Mouse (Mus musculus): Measurements from ENCODE around the gene Ankub1. TPM values are rescaled to one million over a fixed set of nuclear protein-coding genes. Genes with fewer than 3 reads are reported as not detected.
A peak's percentile ranks its signal among the peaks of the same experiment; 100 is the strongest.

The Ankub1 gene
- polyA plus RNA-seq, 1 experiment from 2014 or later: 0.16 TPM

GRCm38 (mm10) chr3:57651865-57652259 lies 40.7 kb downstream of the Ankub1 start:
- ATAC-seq (ENCODE audit: low FRiP score) (0 out of 2 replicates have a peak, but pooled peaks have one; percentile 18), DNase-seq (ENCODE audit: low spot score) (no peak)
- Histone ChIP-seq H3K4me1 (replicated peaks; ENCODE audit: control insufficient read depth, insufficient read depth, low read length) (peaks cover 7% of the 10 kb centered on the region; the same call in 1 of the 2 replicates), H3K4me2 (replicated peaks) (peak overlapping the region; percentile 76), H3K27me3 (ENCODE audit: control insufficient read depth, insufficient read depth, low read length) (no peaks in the 10 kb centered on the region), H3K27ac (peak overlapping the region; percentile 79; the same call in 1 of the 2 replicates), H3K9ac (peak overlapping the region; percentile 80), H3K4me3 (replicated peaks; ENCODE audit: low read length) (peak overlapping the region; percentile 60), H3K36me3 (replicated peaks; ENCODE audit: control insufficient read depth, insufficient read depth) (peaks cover 9% of the 10 kb centered on the region), H3K9me3 (ENCODE audit: control insufficient read depth, low read length) (no peaks in the 10 kb centered on the region)
- WGBS: 72% methylated on average over 3 of the region's 3 CpGs

GRCm38 (mm10) chr3:57651231-57651864 lies 41.3 kb downstream of the Ankub1 start, which contains the start of gene Commd2:
TSS of gene Commd2 (minus strand) at chr3:57651715.
- Histone ChIP-seq H3K4me2 (replicated peaks) (peak within 1 kb of the TSS; percentile 76), H3K9ac (peak within 1 kb of the TSS; percentile 80), H3K4me1 (replicated peaks; ENCODE audit: control insufficient read depth, insufficient read depth, low read length) (peaks cover 7% of the 10 kb centered on the region; the same call in 1 of the 2 replicates), H3K9me3 (ENCODE audit: control insufficient read depth, low read length) (no peaks in the 10 kb centered on the region), H3K4me3 (replicated peaks; ENCODE audit: low read length) (peak within 1 kb of the TSS; percentile 60), H3K36me3 (replicated peaks; ENCODE audit: control insufficient read depth, insufficient read depth) (peaks cover 14% of the 10 kb centered on the region), H3K27ac (peak within 1 kb of the TSS; percentile 79), H3K27me3 (ENCODE audit: control insufficient read depth, insufficient read depth, low read length) (no peaks in the 10 kb centered on the region)
- under 1% methylated on average over 42 of the region's 42 CpGs for WGBS
- peak; percentile 91 for DNase-seq (ENCODE audit: low spot score)
- ATAC-seq (ENCODE audit: low FRiP score): peak; percentile 98

DNA sequence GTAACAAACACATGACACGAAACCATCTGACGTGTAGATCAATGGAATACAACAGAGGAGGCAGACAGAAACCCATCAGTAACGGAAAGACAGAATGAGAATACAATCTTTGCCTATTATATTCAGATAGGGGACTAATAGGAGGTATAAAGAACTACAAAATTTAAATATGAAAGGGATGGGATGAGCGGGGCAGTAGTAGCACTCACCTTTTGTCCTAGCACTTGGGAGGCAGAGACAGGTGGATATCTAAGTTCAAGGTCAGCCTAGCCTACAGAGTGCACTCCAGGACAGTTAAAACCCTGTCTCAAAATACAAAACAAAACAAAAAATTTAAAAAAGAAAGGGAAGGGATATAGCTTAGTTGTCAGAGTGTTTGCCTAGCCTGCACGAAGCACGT lies 49.4 kb downstream of the Ankub1 start:
- no peak for DNase-seq (ENCODE audit: low spot score)
- Histone ChIP-seq H3K4me1 (replicated peaks; ENCODE audit: control insufficient read depth, insufficient read depth, low read length) (no peaks in the 10 kb centered on the region), H3K27ac (no peak overlapping the region), H3K9ac (no peak overlapping the region), H3K36me3 (replicated peaks; ENCODE audit: control insufficient read depth, insufficient read depth) (peaks cover 30% of the 10 kb centered on the region), H3K9me3 (ENCODE audit: control insufficient read depth, low read length) (no peaks in the 10 kb centered on the region), H3K4me2 (replicated peaks) (no peak overlapping the region), H3K27me3 (ENCODE audit: control insufficient read depth, insufficient read depth, low read length) (no peaks in the 10 kb centered on the region), H3K4me3 (replicated peaks; ENCODE audit: low read length) (no peak overlapping the region)
- 88% methylated on average over 6 of the region's 6 CpGs for WGBS
- no peak for ATAC-seq (ENCODE audit: low FRiP score)

- WGBS: 82% methylated on average over 6 of the region's 6 CpGs
These were observed 55.0 kb downstream of the Ankub1 start for GRCm38 (mm10) chr3:57637596-57637995.

DNA sequence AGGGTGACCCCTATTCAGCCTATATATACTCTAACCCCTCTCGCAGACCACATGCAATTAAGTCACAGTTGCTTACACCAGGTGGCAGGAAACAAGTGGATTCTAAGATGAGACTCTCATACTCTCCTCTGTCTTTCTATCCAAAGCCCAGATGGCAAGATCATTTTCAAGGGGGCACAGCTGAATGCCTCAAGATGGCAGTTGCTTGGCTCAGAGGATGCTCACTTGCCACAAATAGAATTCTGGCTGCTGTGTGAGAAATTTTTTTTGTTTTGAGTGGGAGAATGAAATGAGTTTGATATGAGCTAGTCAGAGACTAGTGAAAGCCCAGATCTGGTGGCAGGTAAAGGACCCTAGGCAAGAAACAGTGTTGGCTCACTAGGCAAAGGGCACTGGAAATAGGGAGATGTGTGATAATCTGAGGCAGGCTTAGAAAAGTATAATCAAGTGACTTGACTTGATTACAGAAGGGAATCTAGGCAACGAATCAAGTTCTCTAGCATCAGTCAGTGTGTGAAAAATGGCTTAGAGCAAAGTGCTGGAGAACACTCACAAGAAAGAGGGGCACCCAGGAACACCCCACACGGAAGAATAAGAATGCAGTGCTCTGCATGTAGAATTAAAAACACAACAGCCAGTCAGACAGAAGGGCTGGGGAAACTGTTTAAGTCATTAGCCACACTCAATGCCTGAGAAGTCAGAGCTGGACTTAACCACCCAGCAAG lies 57.7 kb downstream of the Ankub1 start:
- H3K4me2 ChIP-seq (replicated peaks): no peak overlapping the region
- no peaks in the 10 kb centered on the region for H3K27me3 ChIP-seq (ENCODE audit: control insufficient read depth, insufficient read depth, low read length)
- no peak overlapping the region for H3K9ac ChIP-seq
- 80% methylated on average over 3 of the region's 3 CpGs for WGBS
- no peaks in the 10 kb centered on the region for H3K36me3 ChIP-seq (replicated peaks; ENCODE audit: control insufficient read depth, insufficient read depth)
- DNase-seq (ENCODE audit: low spot score) (no peak), ATAC-seq (ENCODE audit: low FRiP score) (no peak)
- no peaks in the 10 kb centered on the region for H3K9me3 ChIP-seq (ENCODE audit: control insufficient read depth, low read length)
- no peak overlapping the region for H3K27ac ChIP-seq
- no peak overlapping the region for H3K4me3 ChIP-seq (replicated peaks; ENCODE audit: low read length)
- no peaks in the 10 kb centered on the region for H3K4me1 ChIP-seq (replicated peaks; ENCODE audit: control insufficient read depth, insufficient read depth, low read length)

More at GRCm38 (mm10) chr3:57637596-57637995, 55.0 kb downstream of the Ankub1 start:
- no peaks in the 10 kb centered on the region for H3K9me3 ChIP-seq (ENCODE audit: control insufficient read depth, low read length)
- no peaks in the 10 kb centered on the region for H3K36me3 ChIP-seq (replicated peaks; ENCODE audit: control insufficient read depth, insufficient read depth)
- no peak overlapping the region for H3K9ac ChIP-seq
- no peaks in the 10 kb centered on the region for H3K27me3 ChIP-seq (ENCODE audit: control insufficient read depth, insufficient read depth, low read length)
- no peaks in the 10 kb centered on the region for H3K4me1 ChIP-seq (replicated peaks; ENCODE audit: control insufficient read depth, insufficient read depth, low read length)
- no peak overlapping the region for H3K27ac ChIP-seq
- H3K4me3 ChIP-seq (replicated peaks; ENCODE audit: low read length): no peak overlapping the region
- no peak overlapping the region for H3K4me2 ChIP-seq (replicated peaks)
- no peak for ATAC-seq (ENCODE audit: low FRiP score)
- no peak for DNase-seq (ENCODE audit: low spot score)

- no peak overlapping the region for H3K27ac ChIP-seq
- no peak overlapping the region for H3K4me2 ChIP-seq (replicated peaks)
- H3K9me3 ChIP-seq (ENCODE audit: control insufficient read depth, low read length): no peaks in the 10 kb centered on the region
- no peak overlapping the region for H3K9ac ChIP-seq
- H3K27me3 ChIP-seq (ENCODE audit: control insufficient read depth, insufficient read depth, low read length): no peaks in the 10 kb centered on the region
- H3K36me3 ChIP-seq (replicated peaks; ENCODE audit: control insufficient read depth, insufficient read depth): no peaks in the 10 kb centered on the region
- no peak overlapping the region for H3K4me3 ChIP-seq (replicated peaks; ENCODE audit: low read length)
- WGBS: 90% methylated on average over 11 of the region's 11 CpGs
- H3K4me1 ChIP-seq (replicated peaks; ENCODE audit: control insufficient read depth, insufficient read depth, low read length): no peaks in the 10 kb centered on the region
- DNase-seq (ENCODE audit: low spot score) (no peak), ATAC-seq (ENCODE audit: low FRiP score) (no peak)
These were observed 65.6 kb downstream of the Ankub1 start for GRCm38 (mm10) chr3:57626954-57627513.

- peak overlapping the region; percentile 68 for H3K4me2 ChIP-seq (replicated peaks)
- peak overlapping the region; percentile 52 for H3K9ac ChIP-seq
- WGBS: 11% methylated on average over 21 of the region's 21 CpGs
- H3K27me3 ChIP-seq (ENCODE audit: control insufficient read depth, insufficient read depth, low read length): no peaks in the 10 kb centered on the region
- ATAC-seq (ENCODE audit: low FRiP score) (peak; percentile 73), DNase-seq (ENCODE audit: low spot score) (peak; percentile 95)
- no peaks in the 10 kb centered on the region for H3K9me3 ChIP-seq (ENCODE audit: control insufficient read depth, low read length)
- no peaks in the 10 kb centered on the region for H3K36me3 ChIP-seq (replicated peaks; ENCODE audit: control insufficient read depth, insufficient read depth)
- H3K27ac ChIP-seq: no peak overlapping the region; the same call in 1 of the 2 replicates
- H3K4me1 ChIP-seq (replicated peaks; ENCODE audit: control insufficient read depth, insufficient read depth, low read length): no peaks in the 10 kb centered on the region
- peak overlapping the region; percentile 24 for H3K4me3 ChIP-seq (replicated peaks; ENCODE audit: low read length)
These were observed 67.2 kb downstream of the Ankub1 start for GRCm38 (mm10) chr3:57625275-57625997.

- Histone ChIP-seq H3K4me2 (replicated peaks) (no peak overlapping the region), H3K9me3 (ENCODE audit: control insufficient read depth, low read length) (no peaks in the 10 kb centered on the region), H3K36me3 (replicated peaks; ENCODE audit: control insufficient read depth, insufficient read depth) (no peaks in the 10 kb centered on the region), H3K9ac (no peak overlapping the region), H3K27ac (no peak overlapping the region), H3K27me3 (ENCODE audit: control insufficient read depth, insufficient read depth, low read length) (no peaks in the 10 kb centered on the region), H3K4me3 (replicated peaks; ENCODE audit: low read length) (no peak overlapping the region), H3K4me1 (replicated peaks; ENCODE audit: control insufficient read depth, insufficient read depth, low read length) (no peaks in the 10 kb centered on the region)
- WGBS: 79% methylated on average over 4 of the region's 4 CpGs
- no peak for ATAC-seq (ENCODE audit: low FRiP score)
- no peak for DNase-seq (ENCODE audit: low spot score)
These were observed 72.9 kb downstream of the Ankub1 start for GRCm38 (mm10) chr3:57619718-57620117.

DNA sequence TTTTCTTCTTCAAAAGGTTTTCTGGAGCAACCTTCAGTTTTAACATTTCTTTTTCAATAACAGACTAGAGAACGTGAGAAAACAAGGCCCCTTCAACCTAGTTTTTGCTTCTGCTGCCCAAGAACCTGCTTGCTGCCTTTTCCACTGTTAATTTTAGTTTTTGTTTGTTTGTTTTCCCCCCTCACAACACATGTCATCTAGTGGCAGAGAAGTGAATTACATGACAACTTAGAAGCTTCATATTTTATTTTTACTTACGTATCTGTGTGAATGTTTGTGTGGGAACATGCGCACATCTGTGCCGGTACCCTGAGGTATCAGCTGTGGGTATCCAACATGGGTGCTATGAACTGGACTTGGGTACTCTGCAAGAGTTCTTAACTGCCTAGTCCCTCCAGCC lies 76.9 kb downstream of the Ankub1 start:
- Histone ChIP-seq H3K4me3 (replicated peaks; ENCODE audit: low read length) (no peak overlapping the region), H3K36me3 (replicated peaks; ENCODE audit: control insufficient read depth, insufficient read depth) (no peaks in the 10 kb centered on the region), H3K9me3 (ENCODE audit: control insufficient read depth, low read length) (no peaks in the 10 kb centered on the region), H3K4me1 (replicated peaks; ENCODE audit: control insufficient read depth, insufficient read depth, low read length) (no peaks in the 10 kb centered on the region), H3K9ac (no peak overlapping the region), H3K27ac (no peak overlapping the region), H3K27me3 (ENCODE audit: control insufficient read depth, insufficient read depth, low read length) (no peaks in the 10 kb centered on the region), H3K4me2 (replicated peaks) (no peak overlapping the region)
- 93% methylated on average over 4 of the region's 4 CpGs for WGBS
- DNase-seq (ENCODE audit: low spot score): no peak
- no peak for ATAC-seq (ENCODE audit: low FRiP score)

Measured in hindbrain, embryonic 14.5 days (tissue).